Mouse (Mus musculus) thymus, adult 2 months (tissue): ENCODE results near the gene Appl1.

Experiments
- CTCF ChIP-seq: fragments of 200-500 bp; IDR thresholded peaks from 2 replicates; pipeline ENCODE4 v1.5.1; 2012; ENCODE audit warnings: mild to moderate bottlenecking, control low read depth, low read length, moderate library complexity, borderline replicate concordance; ENCODE audit not compliant: control insufficient read depth, poor library complexity, insufficient read depth; ENCODE audit errors: extremely low read depth
- POLR2A ChIP-seq: fragments of 200-500 bp; IDR thresholded peaks from 2 replicates; pipeline ENCODE4 v1.6.1; 2012; ENCODE audit warnings: mild to moderate bottlenecking, low read length, control low read depth, moderate library complexity; ENCODE audit not compliant: control insufficient read depth, poor library complexity, insufficient read depth; ENCODE audit errors: extremely low read depth

GRCm38 (mm10) chr14:26969856-26970407 is 1.1 kb downstream of the Appl1 start:
- peak; percentile 79 for TF ChIP-seq CTCF
- no peak for TF ChIP-seq POLR2A
